Mouse (Mus musculus): Measurements from ENCODE around the gene Lamp5. TPM values are rescaled to one million over a fixed set of nuclear protein-coding genes. Genes with fewer than 3 reads are reported as not detected.
A peak's percentile ranks its signal among the peaks of the same experiment; 100 is the strongest.

Lamp5 gene
- polyA plus RNA-seq (2015; fragmentation: Nextera tagmentation; extraction: Ambion mirVana) = not detected in 2 replicates

DNA sequence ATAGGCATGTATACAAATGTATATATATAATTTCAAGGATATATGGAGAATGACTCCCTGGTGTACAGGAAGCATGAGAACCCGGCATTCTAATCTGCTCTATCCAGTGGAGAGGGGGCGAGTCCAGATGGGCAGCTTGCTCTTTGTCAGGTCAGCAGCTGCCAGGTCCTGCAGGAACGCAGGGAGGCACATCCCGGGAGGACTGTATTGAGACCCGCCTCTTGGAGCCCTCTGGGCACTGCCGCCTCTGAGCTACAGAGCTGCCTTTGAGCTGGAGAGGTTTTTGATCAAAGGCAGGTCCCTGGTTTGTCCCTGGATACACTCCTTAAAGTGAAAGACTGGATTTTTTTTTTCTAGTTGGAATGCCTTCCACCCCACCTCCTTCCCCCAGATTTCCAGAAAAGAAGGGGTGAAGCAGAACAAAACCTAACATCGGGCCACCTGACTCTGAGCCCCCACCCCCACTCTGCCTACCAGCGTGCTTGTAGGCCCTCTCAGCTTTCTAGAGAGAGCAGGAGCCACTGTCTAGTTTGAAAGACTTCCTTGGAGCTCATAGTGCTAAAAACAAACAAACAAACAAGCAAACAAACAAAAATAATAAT lies at the start of gene Lamp5:
Gene Lamp5 (plus strand): TSS at position 552 of the 602 bp plus-strand sequence.
- WGBS = 3% methylated on average over 8 of the region's 8 CpGs
- Histone ChIP-seq H3K4me1 (ENCODE audit: control insufficient read depth, insufficient read depth, low read length) (no peaks in the 10 kb centered on the region), H3K4me3 (ENCODE audit: low read length) (no peak within 1 kb of the TSS), H3K9ac (ENCODE audit: low read depth, low read length) (no peak within 1 kb of the TSS), H3K27ac (ENCODE audit: low read length) (no peak within 1 kb of the TSS), H3K36me3 (ENCODE audit: control insufficient read depth, insufficient read depth, low read length) (no peaks in the 10 kb centered on the region), H3K27me3 (replicated peaks; ENCODE audit: control insufficient read depth, insufficient read depth, low read length) (0 out of 2 replicates have a peak, but pooled peaks cover 3% of the 10 kb centered on the region), H3K9me3 (ENCODE audit: control insufficient read depth, low read length) (no peaks in the 10 kb centered on the region), H3K4me2 (ENCODE audit: low read depth, low read length) (peak within 1 kb of the TSS; percentile 2; the same call in 1 of the 2 replicates)
- no peak for ATAC-seq

DNA sequence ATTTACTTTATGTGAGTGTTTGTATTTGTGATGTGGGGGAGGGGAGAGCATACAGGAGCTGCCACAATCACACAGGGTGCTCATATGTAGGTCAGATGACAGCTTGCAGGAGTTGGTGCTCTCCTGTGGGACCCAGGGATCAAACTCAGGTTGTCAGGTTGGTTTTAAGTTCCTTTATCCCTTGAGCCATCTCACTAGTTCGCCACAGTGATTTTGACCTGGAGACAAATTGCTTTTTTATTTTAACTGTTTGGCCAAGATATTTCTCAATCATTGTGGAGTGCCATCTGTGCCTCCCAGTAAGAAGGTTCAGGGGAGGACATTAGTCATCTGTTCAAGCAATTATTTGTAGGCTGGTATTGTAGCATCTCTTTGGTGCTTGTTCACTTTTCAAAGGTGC lies 48.2 kb upstream of the Lamp5 start:
- no peaks in the 10 kb centered on the region for H3K4me1 ChIP-seq (ENCODE audit: control insufficient read depth, insufficient read depth, low read length)
- H3K27me3 ChIP-seq (replicated peaks; ENCODE audit: control insufficient read depth, insufficient read depth, low read length) = no peaks in the 10 kb centered on the region
- no peak overlapping the region for H3K9ac ChIP-seq (ENCODE audit: low read depth, low read length)
- H3K27ac ChIP-seq (ENCODE audit: low read length) = no peak overlapping the region
- no peaks in the 10 kb centered on the region for H3K36me3 ChIP-seq (ENCODE audit: control insufficient read depth, insufficient read depth, low read length)
- H3K4me2 ChIP-seq (ENCODE audit: low read depth, low read length) = no peak overlapping the region
- no peaks in the 10 kb centered on the region for H3K9me3 ChIP-seq (ENCODE audit: control insufficient read depth, low read length)
- no peak for ATAC-seq
- H3K4me3 ChIP-seq (ENCODE audit: low read length) = no peak overlapping the region
- WGBS = 83% methylated on average over 1 of the region's 1 CpGs

DNA sequence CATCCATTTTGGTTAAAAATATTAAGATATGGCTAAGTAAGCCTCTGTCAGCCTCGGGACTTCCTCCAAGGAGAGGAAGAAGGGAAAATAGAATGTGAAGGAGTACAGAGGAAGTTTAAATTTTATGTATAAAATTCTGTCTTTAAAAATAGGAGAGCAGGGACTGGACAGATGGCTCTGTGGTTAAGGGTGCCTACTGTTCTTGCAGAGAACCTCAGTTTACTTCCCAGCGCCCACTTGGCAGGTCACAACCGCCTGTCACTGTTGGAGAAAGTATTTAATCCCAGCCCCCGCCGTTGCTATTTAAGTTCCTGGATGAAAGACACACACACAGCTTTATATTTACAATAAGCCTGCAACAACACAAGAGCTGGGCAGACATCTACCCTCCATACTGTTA lies 45.8 kb upstream of the Lamp5 start:
- no peak overlapping the region for H3K27ac ChIP-seq (ENCODE audit: low read length)
- no peaks in the 10 kb centered on the region for H3K36me3 ChIP-seq (ENCODE audit: control insufficient read depth, insufficient read depth, low read length)
- H3K4me1 ChIP-seq (ENCODE audit: control insufficient read depth, insufficient read depth, low read length) = no peaks in the 10 kb centered on the region
- no peak overlapping the region for H3K4me3 ChIP-seq (ENCODE audit: low read length)
- WGBS = 92% methylated on average over 5 of the region's 5 CpGs
- no peaks in the 10 kb centered on the region for H3K27me3 ChIP-seq (replicated peaks; ENCODE audit: control insufficient read depth, insufficient read depth, low read length)
- no peak for ATAC-seq
- no peak overlapping the region for H3K9ac ChIP-seq (ENCODE audit: low read depth, low read length)
- no peak overlapping the region for H3K4me2 ChIP-seq (ENCODE audit: low read depth, low read length)
- H3K9me3 ChIP-seq (ENCODE audit: control insufficient read depth, low read length) = no peaks in the 10 kb centered on the region

DNA sequence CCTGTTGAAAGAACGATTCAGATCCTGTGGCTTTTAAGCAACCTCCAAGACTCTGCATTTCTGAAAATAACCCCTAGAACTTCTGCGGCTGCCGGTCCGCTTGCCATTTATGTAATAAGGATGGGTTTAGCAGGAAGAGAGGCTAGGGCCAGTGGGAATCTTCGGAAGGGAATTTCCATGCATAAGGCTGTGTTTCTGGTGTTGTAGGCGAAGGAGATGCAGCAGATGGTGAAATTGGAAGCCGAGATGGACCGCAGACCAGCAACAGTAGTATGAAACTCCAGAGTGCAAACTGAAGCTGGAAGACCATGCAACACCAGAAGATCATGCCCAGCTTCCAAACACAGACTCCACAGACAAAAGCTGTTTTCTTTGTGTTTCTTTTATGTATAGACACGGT lies 39.3 kb upstream of the Lamp5 start:
- 92% methylated on average over 9 of the region's 9 CpGs for WGBS
- no peak overlapping the region for H3K27ac ChIP-seq (ENCODE audit: low read length)
- H3K9ac ChIP-seq (ENCODE audit: low read depth, low read length) = no peak overlapping the region
- no peak overlapping the region for H3K4me2 ChIP-seq (ENCODE audit: low read depth, low read length)
- no peaks in the 10 kb centered on the region for H3K36me3 ChIP-seq (ENCODE audit: control insufficient read depth, insufficient read depth, low read length)
- H3K4me3 ChIP-seq (ENCODE audit: low read length) = no peak overlapping the region
- ATAC-seq = no peak
- no peaks in the 10 kb centered on the region for H3K4me1 ChIP-seq (ENCODE audit: control insufficient read depth, insufficient read depth, low read length)
- H3K9me3 ChIP-seq (ENCODE audit: control insufficient read depth, low read length) = no peaks in the 10 kb centered on the region
- no peaks in the 10 kb centered on the region for H3K27me3 ChIP-seq (replicated peaks; ENCODE audit: control insufficient read depth, insufficient read depth, low read length)

DNA sequence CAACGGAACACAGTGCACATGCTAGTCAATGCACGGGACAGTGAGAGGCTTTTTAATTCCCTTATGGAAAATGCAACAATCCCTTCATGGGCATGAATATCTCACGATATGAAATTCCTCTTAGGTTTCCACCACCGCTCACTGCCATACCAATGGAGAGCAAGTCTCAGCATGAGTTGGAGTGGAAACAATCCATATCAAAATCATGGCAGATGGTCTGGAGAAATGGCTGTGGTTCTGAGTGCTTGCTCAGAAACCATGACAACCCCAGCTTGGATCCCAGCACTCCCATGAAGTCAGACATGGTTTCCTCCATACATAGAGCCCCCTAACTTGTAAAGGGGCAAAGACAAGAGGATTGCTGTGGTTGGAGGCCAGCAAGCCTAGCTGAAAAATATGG lies 3.6 kb upstream of the Lamp5 start:
- Histone ChIP-seq H3K9ac (ENCODE audit: low read depth, low read length) (no peak overlapping the region), H3K27ac (ENCODE audit: low read length) (no peak overlapping the region), H3K4me3 (ENCODE audit: low read length) (no peak overlapping the region), H3K4me1 (ENCODE audit: control insufficient read depth, insufficient read depth, low read length) (no peaks in the 10 kb centered on the region), H3K9me3 (ENCODE audit: control insufficient read depth, low read length) (no peaks in the 10 kb centered on the region), H3K36me3 (ENCODE audit: control insufficient read depth, insufficient read depth, low read length) (no peaks in the 10 kb centered on the region), H3K27me3 (replicated peaks; ENCODE audit: control insufficient read depth, insufficient read depth, low read length) (0 out of 2 replicates have a peak, but pooled peaks cover 3% of the 10 kb centered on the region), H3K4me2 (ENCODE audit: low read depth, low read length) (no peak overlapping the region)
- WGBS = 86% methylated on average over 4 of the region's 4 CpGs
- ATAC-seq = no peak

DNA sequence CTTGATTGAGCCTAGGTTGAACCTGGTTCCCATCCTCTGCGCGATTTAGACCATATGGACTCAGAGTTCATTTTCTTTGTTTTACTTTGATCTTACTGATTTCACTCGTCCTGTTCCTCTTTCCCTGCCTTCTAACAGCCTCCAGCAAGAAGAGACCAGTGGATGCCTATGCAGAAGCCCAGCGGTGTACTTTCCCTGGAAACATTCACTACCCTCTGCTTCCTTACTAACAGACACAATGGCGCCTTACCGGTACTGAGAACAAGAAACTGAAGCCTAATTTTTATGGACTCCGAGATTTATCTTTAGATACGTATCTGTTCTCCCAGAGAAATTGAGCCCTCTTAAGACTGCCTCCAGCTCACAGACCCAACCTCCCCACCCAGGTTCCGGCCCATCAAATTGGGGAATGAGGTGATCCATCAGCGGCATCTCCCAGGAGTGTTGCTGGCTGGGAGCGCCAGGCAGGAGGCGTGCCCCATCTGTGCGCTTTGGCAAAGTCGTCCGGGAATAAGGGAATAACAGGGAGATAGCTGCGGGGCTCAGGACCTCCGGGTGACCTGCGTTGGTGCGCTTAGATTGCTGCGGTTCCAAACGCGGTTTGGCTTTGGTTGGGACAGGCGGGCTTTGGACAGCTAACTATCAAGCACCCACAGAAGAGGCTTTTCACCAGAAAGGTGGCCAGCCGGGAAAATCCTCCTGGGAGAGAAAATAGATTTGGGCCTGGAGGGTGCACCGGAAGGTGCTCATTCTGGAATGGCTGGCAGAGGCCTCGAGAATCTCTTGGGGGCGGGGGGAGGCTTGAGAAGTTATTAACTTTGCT lies 1.0 kb upstream of the Lamp5 start:
- no peak for ATAC-seq
- WGBS = 15% methylated on average over 27 of the region's 27 CpGs
- no peaks in the 10 kb centered on the region for H3K9me3 ChIP-seq (ENCODE audit: control insufficient read depth, low read length)
- 0 out of 2 replicates have a peak, but pooled peaks cover 3% of the 10 kb centered on the region for H3K27me3 ChIP-seq (replicated peaks; ENCODE audit: control insufficient read depth, insufficient read depth, low read length)
- no peak overlapping the region for H3K9ac ChIP-seq (ENCODE audit: low read depth, low read length)
- no peaks in the 10 kb centered on the region for H3K4me1 ChIP-seq (ENCODE audit: control insufficient read depth, insufficient read depth, low read length)
- H3K4me3 ChIP-seq (ENCODE audit: low read length) = no peak overlapping the region
- H3K27ac ChIP-seq (ENCODE audit: low read length) = no peak overlapping the region
- peak overlapping the region; percentile 2; the same call in 1 of the 2 replicates for H3K4me2 ChIP-seq (ENCODE audit: low read depth, low read length)
- no peaks in the 10 kb centered on the region for H3K36me3 ChIP-seq (ENCODE audit: control insufficient read depth, insufficient read depth, low read length)

DNA sequence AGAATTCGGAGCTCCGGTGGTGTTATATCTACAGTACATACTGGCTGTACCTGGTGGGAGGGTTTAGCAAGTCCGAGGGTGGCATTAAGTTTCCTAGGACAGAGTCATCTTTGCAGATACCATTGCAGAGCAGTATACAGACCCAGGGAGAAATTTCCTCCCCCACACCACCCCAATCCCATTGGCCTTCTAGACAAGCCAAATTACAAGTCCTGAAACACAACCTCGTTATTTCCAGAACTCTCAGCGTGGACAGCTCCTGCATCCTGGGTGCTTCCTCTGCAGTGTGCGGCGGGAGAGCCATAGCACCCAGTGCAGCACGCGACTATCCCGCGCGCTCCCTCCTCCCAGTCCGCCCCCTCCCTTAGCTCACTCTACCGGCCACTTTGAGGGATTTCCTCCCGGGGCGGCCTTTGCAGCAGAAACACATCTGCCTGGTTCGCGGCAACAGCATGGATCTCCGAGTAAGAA lies 5.9 kb downstream of the Lamp5 start:
- H3K27me3 ChIP-seq (replicated peaks; ENCODE audit: control insufficient read depth, insufficient read depth, low read length) = peaks cover 34% of the 10 kb centered on the region
- peak; percentile 60; the same call in 1 of the 2 replicates for ATAC-seq
- H3K4me3 ChIP-seq (ENCODE audit: low read length) = no peak overlapping the region
- 0 out of 2 replicates have a peak overlapping the region, but pooled peaks have one; percentile 23 for H3K4me2 ChIP-seq (ENCODE audit: low read depth, low read length)
- H3K4me1 ChIP-seq (ENCODE audit: control insufficient read depth, insufficient read depth, low read length) = no peaks in the 10 kb centered on the region
- H3K9me3 ChIP-seq (ENCODE audit: control insufficient read depth, low read length) = no peaks in the 10 kb centered on the region
- no peak overlapping the region for H3K9ac ChIP-seq (ENCODE audit: low read depth, low read length)
- 7% methylated on average over 19 of the region's 19 CpGs for WGBS
- H3K27ac ChIP-seq (ENCODE audit: low read length) = no peak overlapping the region
- no peaks in the 10 kb centered on the region for H3K36me3 ChIP-seq (ENCODE audit: control insufficient read depth, insufficient read depth, low read length)

DNA sequence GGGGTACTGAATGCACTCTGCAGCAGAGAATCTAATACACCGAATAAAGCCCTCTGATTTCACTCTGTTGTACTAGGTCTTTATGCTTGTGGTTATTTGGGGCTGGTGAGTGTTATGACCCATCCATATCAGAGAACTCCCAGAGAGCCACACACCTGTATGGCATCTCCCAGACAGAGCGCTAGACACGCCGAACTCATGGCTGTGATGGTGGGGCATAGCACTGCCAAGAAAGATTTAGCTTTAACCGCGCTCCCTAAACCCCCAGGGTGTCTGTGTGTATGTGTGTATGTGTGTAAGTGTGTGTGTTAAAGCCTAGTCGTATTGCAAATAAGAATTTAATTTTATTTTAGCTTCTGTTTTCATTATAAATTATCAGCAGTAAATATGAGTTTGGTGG lies 6.4 kb downstream of the Lamp5 start:
- Histone ChIP-seq H3K4me2 (ENCODE audit: low read depth, low read length) (no peak overlapping the region), H3K9me3 (ENCODE audit: control insufficient read depth, low read length) (no peaks in the 10 kb centered on the region), H3K4me1 (ENCODE audit: control insufficient read depth, insufficient read depth, low read length) (no peaks in the 10 kb centered on the region), H3K4me3 (ENCODE audit: low read length) (no peak overlapping the region), H3K27ac (ENCODE audit: low read length) (no peak overlapping the region), H3K36me3 (ENCODE audit: control insufficient read depth, insufficient read depth, low read length) (no peaks in the 10 kb centered on the region), H3K9ac (ENCODE audit: low read depth, low read length) (no peak overlapping the region), H3K27me3 (replicated peaks; ENCODE audit: control insufficient read depth, insufficient read depth, low read length) (peaks cover 34% of the 10 kb centered on the region)
- no peak for ATAC-seq
- 6% methylated on average over 7 of the region's 7 CpGs for WGBS

DNA sequence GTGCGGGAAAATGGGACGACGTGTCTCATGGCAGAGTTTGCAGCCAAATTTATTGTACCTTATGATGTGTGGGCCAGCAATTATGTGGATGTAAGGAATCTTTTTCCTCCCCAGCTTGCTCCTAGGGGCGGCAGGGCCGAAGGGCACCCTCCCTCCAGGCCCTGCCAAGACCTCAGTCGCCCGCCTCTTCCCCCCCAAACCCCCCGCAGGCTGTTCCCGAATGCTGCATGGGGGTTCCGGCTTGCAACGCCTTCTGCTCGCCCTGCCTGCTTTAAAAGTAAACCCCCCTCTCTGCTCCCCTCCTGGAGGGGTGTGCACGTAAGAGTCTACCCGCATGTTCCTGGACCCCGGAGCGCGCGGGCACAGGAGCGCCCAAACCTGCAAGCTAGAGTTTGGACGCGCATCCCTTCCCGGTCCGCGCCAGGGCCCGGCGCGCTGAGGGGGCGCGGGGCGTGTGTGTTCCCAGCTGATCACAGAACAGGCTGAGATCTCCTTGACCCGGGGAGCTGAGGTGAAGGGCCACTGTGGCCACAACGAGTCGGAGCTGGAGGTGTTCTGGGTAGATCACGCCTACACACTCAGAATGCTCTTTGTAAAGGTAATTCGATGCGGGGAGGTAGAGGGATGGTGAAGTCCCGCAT lies 7.1 kb downstream of the Lamp5 start:
- Histone ChIP-seq H3K27ac (ENCODE audit: low read length) (no peak overlapping the region), H3K4me3 (ENCODE audit: low read length) (peak overlapping the region; percentile 11; the same call in 1 of the 2 replicates), H3K4me2 (ENCODE audit: low read depth, low read length) (no peak overlapping the region), H3K27me3 (replicated peaks; ENCODE audit: control insufficient read depth, insufficient read depth, low read length) (peaks cover 34% of the 10 kb centered on the region), H3K9me3 (ENCODE audit: control insufficient read depth, low read length) (no peaks in the 10 kb centered on the region), H3K36me3 (ENCODE audit: control insufficient read depth, insufficient read depth, low read length) (no peaks in the 10 kb centered on the region), H3K4me1 (ENCODE audit: control insufficient read depth, insufficient read depth, low read length) (no peaks in the 10 kb centered on the region), H3K9ac (ENCODE audit: low read depth, low read length) (no peak overlapping the region)
- WGBS = 3% methylated on average over 37 of the region's 37 CpGs
- ATAC-seq = no peak

All from intestine, embryonic 16.5 days (tissue).